Mouse (Mus musculus) R1 (cell line): ENCODE measurements around the gene Nck1.

Experiments used
- DNase-seq: peaks from one replicate; pipeline ENCODE4 v3.0.0-alpha.2; 2018; ENCODE audit warnings: low read depth, low spot score

Gene Nck1

DNA sequence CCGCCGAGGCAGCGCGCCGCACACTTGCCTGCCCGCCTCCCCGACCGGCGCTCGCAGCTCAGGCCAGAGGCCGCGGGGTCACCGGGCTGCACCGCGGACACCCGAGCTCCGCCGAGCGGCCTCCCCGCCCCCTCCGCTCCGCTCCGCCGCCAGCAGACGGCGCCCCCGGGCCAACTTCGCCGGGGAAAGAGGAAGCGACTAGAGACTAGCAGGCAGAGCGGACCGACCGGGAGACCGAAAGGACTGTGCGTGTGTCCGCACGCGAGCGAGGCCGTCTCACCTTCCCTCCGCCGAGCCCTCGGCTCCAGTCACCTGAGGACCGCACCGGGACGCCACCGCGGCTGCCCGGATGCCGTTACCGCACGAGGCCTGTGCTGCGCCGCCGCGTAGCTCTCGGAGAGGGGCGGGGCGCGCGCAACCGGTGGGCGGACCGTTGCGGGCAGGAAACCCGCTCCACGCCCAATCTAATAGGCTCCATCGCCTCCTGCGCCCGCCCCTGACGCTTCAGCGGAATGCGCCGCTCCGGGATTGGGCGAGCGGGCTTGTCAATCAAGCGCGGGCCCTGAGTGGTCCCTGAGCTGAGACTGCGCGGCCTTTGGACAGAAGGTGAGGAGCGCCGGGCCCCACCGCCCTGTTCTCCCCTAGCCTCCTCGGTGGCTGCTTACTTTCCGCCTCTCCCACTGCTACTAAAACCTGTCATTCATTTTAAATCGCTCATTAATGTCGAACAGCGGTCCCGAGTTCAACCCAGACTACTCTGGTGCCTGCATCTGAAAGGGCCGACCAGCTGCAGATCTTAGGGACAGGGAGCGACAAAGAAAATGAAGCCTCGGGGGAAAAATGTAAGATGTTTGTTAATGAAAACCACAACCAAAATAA is at the start of gene Nck1:
Gene Nck1, minus strand, starts transcription at position 420 of the 879 bp plus-strand sequence.
- peak; percentile 98 for DNase-seq

- DNase-seq = no peak
Observed at GRCm38 (mm10) chr9:100590462-100590861, 44.5 kb upstream of the Nck1 start.

GRCm38 (mm10) chr9:100584031-100584430 is 38.1 kb upstream of the Nck1 start:
- DNase-seq = no peak

DNA sequence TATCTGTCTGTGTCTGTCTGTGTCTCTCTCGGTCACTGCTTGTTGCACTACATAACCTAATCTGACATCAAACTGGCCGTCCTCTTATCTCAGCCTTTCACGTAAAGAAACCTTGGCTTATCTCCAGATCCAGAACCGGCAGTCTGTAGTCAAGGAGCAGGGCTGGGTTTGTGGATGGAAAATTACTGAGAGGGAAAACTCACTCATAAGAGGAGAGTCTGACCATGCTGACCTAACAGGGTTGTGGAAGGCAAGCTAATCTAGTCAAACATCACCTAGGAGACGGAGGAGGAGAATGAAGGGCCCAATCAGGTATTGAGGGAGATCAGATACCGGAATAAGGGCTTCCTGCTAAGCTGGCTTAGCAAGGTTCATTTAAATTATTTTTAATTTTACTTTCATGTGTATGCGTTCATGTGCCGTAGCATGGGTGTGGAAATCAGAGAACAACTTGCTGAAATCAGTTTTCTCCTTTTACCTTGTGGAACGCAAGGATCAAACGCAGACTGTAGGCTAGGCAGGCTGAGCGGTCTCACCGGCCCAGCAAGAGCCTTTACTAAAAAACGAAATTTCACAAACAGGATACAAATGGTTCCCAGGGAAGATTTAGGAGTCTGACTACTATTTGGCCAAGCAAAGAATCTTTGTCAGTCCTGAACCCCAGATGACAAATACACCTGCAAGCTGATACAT is 37.1 kb upstream of the Nck1 start:
- DNase-seq = no peak

DNA sequence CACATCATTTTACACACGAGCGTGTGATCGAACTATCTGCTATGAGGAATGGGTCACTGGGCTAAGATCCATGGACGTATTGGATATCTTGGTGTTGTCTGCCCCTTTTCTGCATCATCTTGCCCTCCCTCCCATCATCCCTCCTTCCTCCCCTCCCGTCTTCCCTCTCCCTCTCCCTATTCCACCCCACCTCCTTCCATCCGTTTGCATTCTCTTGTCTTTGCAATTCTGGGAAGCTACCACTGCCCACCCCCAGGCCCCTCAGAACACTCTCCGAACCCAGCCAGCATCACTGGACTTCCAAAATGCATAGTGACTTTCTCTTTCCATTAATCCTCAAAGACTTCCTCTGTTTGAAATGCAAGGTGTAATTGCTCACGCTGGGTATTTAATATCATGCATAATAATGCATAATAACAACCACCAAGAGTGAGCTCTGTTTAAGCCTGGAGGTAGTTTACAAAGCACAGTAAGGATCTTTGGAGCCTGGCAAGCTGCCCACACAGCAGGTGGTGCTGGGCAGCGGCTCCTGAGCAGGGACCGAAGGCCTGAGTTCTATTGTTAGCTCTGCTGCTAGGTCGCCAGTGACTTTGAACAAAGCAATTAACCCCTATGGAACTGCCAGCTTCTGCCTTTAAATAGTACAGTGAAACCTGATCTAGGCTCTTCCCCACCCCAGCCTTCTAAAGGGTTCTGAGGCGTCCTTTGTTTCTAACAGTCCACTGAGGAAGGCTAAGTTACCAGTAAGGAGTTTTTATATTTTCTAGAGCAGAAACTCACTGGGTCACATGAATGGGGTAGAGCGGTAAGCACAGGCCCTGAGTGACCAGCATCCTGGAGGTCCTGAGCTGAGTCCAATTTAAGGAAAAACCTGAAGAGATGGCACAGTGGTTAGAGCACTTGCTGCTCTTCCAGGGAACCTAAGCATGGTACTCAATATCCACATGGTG is 35.9 kb upstream of the Nck1 start:
- peak; percentile 79 for DNase-seq

- DNase-seq = peak; percentile 68
Observed at GRCm38 (mm10) chr9:100580196-100580740, 34.3 kb upstream of the Nck1 start.

DNA sequence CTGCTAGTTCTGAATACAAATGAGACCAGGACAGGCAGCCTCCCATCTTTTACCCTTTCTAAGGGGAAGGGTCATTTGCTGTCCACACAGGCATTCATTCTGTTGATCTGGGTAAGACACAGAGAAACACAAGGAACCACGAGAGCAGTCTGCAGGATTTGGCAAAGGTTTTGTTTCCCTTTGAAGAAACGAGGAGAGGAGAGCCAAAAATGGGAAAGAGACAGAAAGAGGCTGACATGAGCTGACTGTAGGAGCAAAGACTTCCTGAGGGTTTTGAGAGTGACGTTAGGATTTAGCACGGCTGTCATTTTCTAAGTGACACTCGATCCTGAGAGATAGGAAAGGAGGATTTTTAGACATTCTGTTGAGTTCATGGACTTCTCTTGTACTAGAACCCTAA is 28.0 kb upstream of the Nck1 start:
- no peak for DNase-seq

DNA sequence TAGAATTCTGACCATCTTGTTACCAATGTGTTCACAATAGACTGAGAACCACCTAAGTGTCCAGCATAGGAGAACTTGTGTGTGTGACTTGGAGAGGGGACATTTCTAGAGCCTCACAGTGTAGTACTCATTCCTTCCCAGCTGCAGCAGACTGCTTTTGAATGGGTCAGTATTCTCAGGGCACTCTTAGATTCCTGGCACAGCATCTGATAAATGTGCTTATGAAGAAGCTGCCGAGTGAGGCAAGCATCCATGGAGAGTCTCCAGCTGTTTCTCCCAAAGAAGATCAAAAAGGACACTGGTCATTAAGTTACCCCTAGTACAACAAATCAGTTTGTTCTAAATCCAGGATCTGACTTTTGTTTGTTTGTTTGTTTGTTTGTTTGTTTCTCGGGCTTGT is 27.4 kb upstream of the Nck1 start:
- no peak for DNase-seq

- DNase-seq = no peak
Observed at GRCm38 (mm10) chr9:100571511-100571910, 25.6 kb upstream of the Nck1 start.

GRCm38 (mm10) chr9:100570626-100571233 is 24.8 kb upstream of the Nck1 start, which contains the start of gene Slc35g2:
Gene Slc35g2 (minus strand): TSS chr9:100571090.
- DNase-seq = peak; percentile 12

GRCm38 (mm10) chr9:100569798-100570625 is 24.1 kb upstream of the Nck1 start:
- peak; percentile 55 for DNase-seq

GRCm38 (mm10) chr9:100560251-100560890 is 14.4 kb upstream of the Nck1 start:
- DNase-seq = no peak

- no peak for DNase-seq
Observed at GRCm38 (mm10) chr9:100558991-100559390, 13.1 kb upstream of the Nck1 start.

GRCm38 (mm10) chr9:100558023-100558573 is 12.2 kb upstream of the Nck1 start:
- DNase-seq = no peak

DNA sequence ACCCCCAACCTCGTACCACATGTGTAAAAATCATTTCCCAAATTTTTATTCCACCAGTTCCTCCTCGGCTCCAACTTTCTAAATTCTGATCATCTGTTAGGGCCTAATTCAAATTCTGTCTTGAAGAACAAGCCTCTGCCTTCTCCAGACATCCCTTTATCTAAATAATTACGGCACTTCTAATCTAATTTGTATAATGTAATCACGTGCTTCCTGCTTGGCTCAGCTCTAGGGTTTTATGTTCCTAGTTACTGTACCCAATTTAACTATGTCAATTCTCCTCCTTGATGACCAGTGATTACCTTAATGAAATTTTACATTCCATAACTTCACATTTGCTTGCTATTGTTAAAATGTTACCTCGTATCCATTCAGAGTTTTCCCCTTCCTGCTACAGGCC is 9.8 kb upstream of the Nck1 start:
- no peak for DNase-seq

DNA sequence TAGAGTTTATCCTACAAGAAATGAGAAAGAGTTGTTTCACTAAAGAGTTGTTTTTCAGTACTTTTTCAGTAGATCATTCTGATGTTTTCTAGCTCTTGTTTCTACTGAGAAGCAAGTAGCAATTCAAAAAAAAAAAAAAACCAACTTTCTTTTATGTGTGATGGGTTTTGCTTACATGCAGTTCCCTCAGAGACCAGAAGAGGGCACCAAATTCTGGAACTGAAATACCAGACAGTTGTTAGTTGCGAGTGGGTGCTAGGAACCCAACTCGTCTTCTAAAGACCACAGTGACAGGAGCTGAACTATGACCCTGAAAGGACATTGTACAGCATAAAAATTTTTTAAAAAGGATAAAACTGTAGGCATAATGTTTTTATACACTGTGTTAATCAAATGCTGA is 2.4 kb upstream of the Nck1 start:
- peak; percentile 74 for DNase-seq

DNA sequence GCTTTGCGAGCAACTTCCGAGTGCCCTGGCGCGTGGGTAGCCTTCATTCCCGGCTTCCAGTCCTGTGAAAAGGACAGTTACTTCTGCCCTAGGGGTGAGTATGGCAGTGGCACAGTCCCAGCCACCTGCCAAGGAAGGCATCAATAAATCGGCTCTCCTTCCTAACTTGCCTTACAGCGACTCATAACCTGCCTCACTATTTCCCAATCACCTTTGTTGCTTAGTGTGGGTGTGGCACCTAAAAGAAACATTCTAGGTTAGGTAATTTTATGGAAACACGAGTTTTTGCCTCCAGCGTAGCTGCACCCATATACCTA is 618 bp upstream of the Nck1 start:
- no peak for DNase-seq

DNA sequence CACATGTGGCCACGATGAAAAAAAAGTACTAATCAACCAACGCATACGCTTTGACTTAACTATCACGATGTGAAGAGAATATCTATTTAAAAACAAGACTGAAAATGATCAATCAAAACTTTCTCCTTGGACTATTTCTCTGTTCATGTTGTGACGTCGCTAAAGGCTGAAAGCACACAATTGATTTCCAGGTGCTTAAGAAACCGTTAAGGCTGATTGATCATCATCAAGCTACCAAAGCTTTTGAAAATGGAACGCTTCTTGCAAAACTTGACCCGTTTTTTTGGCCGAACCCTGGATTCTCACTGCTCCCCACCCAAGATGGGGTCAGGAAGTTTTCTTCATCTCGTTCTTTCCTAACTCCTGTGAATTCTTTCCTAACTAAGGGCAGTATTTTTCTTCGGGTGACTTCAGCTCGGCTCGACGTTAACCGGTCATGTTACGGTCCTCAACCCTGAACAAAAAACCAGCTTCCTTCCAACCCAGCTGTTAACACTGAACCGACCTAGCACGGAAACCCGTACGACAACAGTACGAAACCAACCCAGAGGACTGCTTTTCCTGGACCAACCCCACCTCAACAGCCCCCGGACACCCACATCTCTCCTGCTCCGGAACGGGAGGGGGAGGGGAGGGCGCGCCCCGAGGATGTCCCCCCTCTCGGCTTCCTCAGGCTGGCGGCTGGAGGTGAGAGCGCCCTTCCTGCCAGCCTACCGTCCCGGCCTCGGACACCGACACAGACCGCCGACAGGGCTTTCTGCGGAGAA is 803 bp downstream of the Nck1 start:
- peak; percentile 63 for DNase-seq
